In the genomic region with DNA sequence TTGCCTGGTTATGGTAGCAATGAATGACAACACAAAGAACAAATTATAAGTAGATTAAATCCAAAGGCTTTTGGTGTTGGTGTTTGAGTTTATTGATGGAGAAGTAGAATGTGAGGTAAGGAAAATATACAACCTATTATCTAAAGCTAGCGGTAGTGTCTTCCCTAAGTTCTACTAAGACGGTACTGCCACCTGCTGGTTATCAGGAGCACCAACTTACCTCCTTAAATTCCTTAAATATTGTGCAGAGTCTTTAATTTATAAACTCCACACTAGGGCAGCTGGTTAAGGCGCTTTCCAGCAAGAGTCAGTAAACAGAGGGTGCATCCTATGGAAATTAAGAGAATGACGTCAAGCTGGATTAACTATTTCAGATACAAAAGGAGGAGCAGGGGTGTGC, we compare ENCODE assay signal across 9 mouse cellular contexts. TPM values are rescaled to one million over a fixed set of nuclear protein-coding genes. Genes with fewer than 3 reads are reported as not detected.
A peak's percentile ranks its signal among the peaks of the same experiment; 100 is the strongest.
DNase-seq lines count a peak whose midpoint lies in the region; ATAC-seq lines count a peak whose summit lies in the region.
"Had no signal": no experiment of that assay in that cellular context is flagged by ENCODE, and none has a peak within 500 bp of the region (broad histone marks: within the 10 kb centered on the region; RNA-seq: fewer than 3 reads in every experiment).

No protein-coding gene starts in this region.

- H3K9ac ChIP-seq in embryonic facial prominence, embryonic 11.5 days (replicated peaks; ENCODE audit: low read length) = no peak overlapping the region
- no peak overlapping the region for H3K9ac ChIP-seq in liver, embryonic 12.5 days

- ATAC-seq in embryonic facial prominence, embryonic 11.5 days (replicated peaks; ENCODE audit: insufficient number of reproducible peaks, low FRiP score, low TSS enrichment, low read depth) = no peak
- no peak for ATAC-seq in liver, embryonic 12.5 days
- no peak for ATAC-seq in erythroid progenitor cell, adult 5-6 weeks (replicated peaks; ENCODE audit: low FRiP score, poor library complexity, severe bottlenecking)

- H3K4me1 ChIP-seq in embryonic facial prominence, embryonic 11.5 days (ENCODE audit: control insufficient read depth, insufficient read depth, low read length) = no peaks in the 10 kb centered on the region
- no peaks in the 10 kb centered on the region for H3K4me1 ChIP-seq in embryonic facial prominence, embryonic 10.5 days
- H3K4me1 ChIP-seq in liver, embryonic 12.5 days = peaks cover 5% of the 10 kb centered on the region; the same call in 1 of the 2 replicates

- H3K4me3 ChIP-seq in embryonic facial prominence, embryonic 11.5 days (ENCODE audit: low read depth, low read length) = no peak overlapping the region
- no peak overlapping the region for H3K4me3 ChIP-seq in embryonic facial prominence, embryonic 10.5 days
- H3K4me3 ChIP-seq in liver, embryonic 12.5 days = no peak overlapping the region

- peak; percentile 82 for DNase-seq in embryonic facial prominence, embryonic 11.5 days (ENCODE audit: low spot score)
- DNase-seq in embryonic facial prominence, embryonic 10.5 days (ENCODE audit: low spot score) = no peak
- peak; percentile 9 for DNase-seq in liver
- peak; percentile 60 for DNase-seq in adrenal gland, postnatal 14 days
- peak; percentile 15 for DNase-seq in gastrocnemius, postnatal 14 days
- peak; percentile 23 for DNase-seq in lung, postnatal 25 days (ENCODE audit: low spot score)

- 47% methylated on average over 4 of the region's 4 CpGs for WGBS in embryonic facial prominence, embryonic 11.5 days
- WGBS in embryonic facial prominence, embryonic 10.5 days = 50% methylated on average over 4 of the region's 4 CpGs
- WGBS in liver, embryonic 12.5 days (ENCODE audit: insufficient replicate concordance) = 42% methylated on average over 4 of the region's 4 CpGs

- intact Hi-C loops in gastrocnemius, postnatal 14 days (cut with DNase I; ENCODE audit: low total_unique reads) = no loop called here

- no peaks in the 10 kb centered on the region for H3K27me3 ChIP-seq in embryonic facial prominence, embryonic 11.5 days (ENCODE audit: control insufficient read depth, insufficient read depth, low read length)
- no peaks in the 10 kb centered on the region for H3K27me3 ChIP-seq in embryonic facial prominence, embryonic 10.5 days (replicated peaks; ENCODE audit: low read depth, poor library complexity, severe bottlenecking)
- H3K27me3 ChIP-seq in liver, embryonic 12.5 days (replicated peaks) = no peaks in the 10 kb centered on the region

- no peaks in the 10 kb centered on the region for H3K9me3 ChIP-seq in embryonic facial prominence, embryonic 11.5 days (replicated peaks; ENCODE audit: control insufficient read depth, low read length)
- H3K9me3 ChIP-seq in embryonic facial prominence, embryonic 10.5 days = no peaks in the 10 kb centered on the region
- no peaks in the 10 kb centered on the region for H3K9me3 ChIP-seq in liver, embryonic 12.5 days (replicated peaks)

- H3K36me3 ChIP-seq in embryonic facial prominence, embryonic 11.5 days (replicated peaks; ENCODE audit: control insufficient read depth, insufficient read depth, low read depth, low read length) = no peaks in the 10 kb centered on the region; the same call in none of the 2 replicates
- H3K36me3 ChIP-seq in embryonic facial prominence, embryonic 10.5 days (replicated peaks) = peaks cover 99% of the 10 kb centered on the region
- peaks cover 39% of the 10 kb centered on the region for H3K36me3 ChIP-seq in liver, embryonic 12.5 days

- H3K27ac ChIP-seq in embryonic facial prominence, embryonic 11.5 days (replicated peaks; ENCODE audit: low read depth, low read length) = no peak overlapping the region
- no peak overlapping the region for H3K27ac ChIP-seq in embryonic facial prominence, embryonic 10.5 days (replicated peaks)
- no peak overlapping the region for H3K27ac ChIP-seq in liver, embryonic 12.5 days
- H3K27ac ChIP-seq: macrophage had no signal

- no peak overlapping the region for H3K4me2 ChIP-seq in embryonic facial prominence, embryonic 11.5 days (ENCODE audit: low read depth, low read length)
- no peak overlapping the region for H3K4me2 ChIP-seq in liver, embryonic 12.5 days

RNA-seq across cellular contexts. Expression of a gene that starts 20.2 kb away (rescaled TPM):
- polyA plus RNA-seq in embryonic facial prominence, embryonic 11.5 days (2014; fragmentation: Nextera tagmentation; extraction: Ambion mirVana) = 5.2 and 7.2 TPM in 2 replicates
- polyA plus RNA-seq in embryonic facial prominence, embryonic 10.5 days (2016; fragmentation: Nextera tagmentation; extraction: Ambion mirVana) = 2.8 and 3.3 TPM in 2 replicates
- 4.5 and 6.0 TPM in 2 replicates for polyA plus RNA-seq in liver, embryonic 12.5 days (2016; fragmentation: Nextera tagmentation; extraction: Ambion mirVana)
- total RNA-seq in adrenal gland, postnatal 14 days (2021) = 12.5 and 17.1 TPM in 2 replicates
- total RNA-seq in gastrocnemius, postnatal 14 days (2021) = 1 to 10 TPM; 3.0 to 3.9 TPM
- 4.2 and 15.1 TPM in 2 replicates for total RNA-seq in erythroid progenitor cell, adult 5-6 weeks (2015; ENCODE audit: low replicate concordance)
- 8.6 TPM in 1 of 2 replicates, not detected in the other for total RNA-seq in erythroid progenitor cell, adult 5-6 weeks (2017; ENCODE audit: low replicate concordance)
